Mouse (Mus musculus): ENCODE measurements around the gene Eif2s3x.

DNA sequence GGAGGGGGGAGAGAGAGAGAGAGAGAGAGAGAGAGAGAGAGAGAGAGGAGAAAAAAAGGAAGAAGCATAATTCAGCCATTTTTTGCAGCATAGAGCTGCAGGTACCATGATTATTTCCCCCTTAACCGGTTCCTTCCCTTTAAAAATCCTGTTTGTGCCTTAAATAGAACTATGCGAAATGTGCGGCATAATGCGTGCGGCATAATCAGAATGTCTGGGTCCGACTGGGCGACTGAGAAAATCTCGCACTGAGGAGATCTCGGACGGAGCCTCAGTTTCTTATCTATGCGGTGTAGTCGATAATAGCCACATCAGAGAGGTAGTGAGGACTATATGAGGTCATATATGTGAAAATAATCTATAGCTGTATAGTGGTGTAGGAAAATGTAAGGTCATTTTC is 22.9 kb upstream of the Eif2s3x start:
- no peak for TF ChIP-seq POLR2A (IDR thresholded peaks at IDR 0.05; ENCODE audit: low read depth, low read length)
- no peak for TF ChIP-seq CTCF (IDR thresholded peaks at IDR 0.05; ENCODE audit: extremely low read depth, insufficient read depth, insufficient read length, insufficient replicate concordance)

All from spleen, adult 2 months (tissue).